Mouse (Mus musculus) midbrain, embryonic 13.5 days (tissue): Measurements from ENCODE around the gene Tmem28. TPM values are rescaled to one million over a fixed set of nuclear protein-coding genes. Genes with fewer than 3 reads are reported as not detected.
A peak's percentile ranks its signal among the peaks of the same experiment; 100 is the strongest.

ENCODE experiments used
- ATAC-seq: fragments of 200-750 bp; cut with Nextera tagmentation; 2 replicates; pipeline ENCODE4 v1.8.0; 2017; ENCODE audit warnings: mild to moderate bottlenecking, moderate TSS enrichment, moderate library complexity
- H3K27ac ChIP-seq: fragments of 300-500 bp; sonication (generic); 2 replicates; pipeline ENCODE4 v1.5.1; 2015; ENCODE audit warnings: inconsistent platforms, mild to moderate bottlenecking, moderate library complexity
- H3K27me3 ChIP-seq: fragments of 300-500 bp; sonication (generic); 2 replicates; pipeline ENCODE4 v1.6.1; 2015; ENCODE audit warnings: mild to moderate bottlenecking, inconsistent platforms
- H3K36me3 ChIP-seq: fragments of 300-500 bp; sonication (generic); 2 replicates; pipeline ENCODE4 v1.6.1; 2015; ENCODE audit warnings: mild to moderate bottlenecking, inconsistent platforms
- H3K4me1 ChIP-seq: fragments of 300-500 bp; sonication (generic); replicated peaks from 2 replicates; pipeline ENCODE4 v1.6.1; 2015; ENCODE audit warnings: inconsistent platforms
- H3K4me2 ChIP-seq: fragments of 300-500 bp; sonication (generic); replicated peaks from 2 replicates; pipeline ENCODE4 v1.6.1; 2015; ENCODE audit warnings: moderate library complexity, mild to moderate bottlenecking, inconsistent platforms
- H3K4me3 ChIP-seq: fragments of 300-500 bp; sonication (generic); replicated peaks from 2 replicates; pipeline ENCODE4 v1.5.1; 2015; ENCODE audit warnings: mild to moderate bottlenecking, inconsistent platforms
- H3K9ac ChIP-seq: fragments of 300-500 bp; sonication (generic); replicated peaks from 2 replicates; pipeline ENCODE4 v1.6.1; 2015; ENCODE audit warnings: mild to moderate bottlenecking, inconsistent platforms
- H3K9me3 ChIP-seq: fragments of 300-500 bp; sonication (generic); 2 replicates; pipeline ENCODE4 v1.6.1; 2016; ENCODE audit warnings: mild to moderate bottlenecking, inconsistent platforms
- WGBS: fragments of 180-500 bp; shearing (Covaris S2); methylation state at CpG from one replicate; pipeline ENCODE4 v1.1.7; 2015; 5-methylcytosine and 5-hydroxymethylcytosine counted together
- polyA plus RNA-seq: library from polyadenylated mRNA; unstranded; fragments of >200 nt; fragmentation: Nextera tagmentation; extraction: Ambion mirVana; gene quantifications from 2 replicates; pipeline ENCODE4 v1.2.1, GENCODE M21; 2015

Tmem28 gene
- polyA plus RNA-seq, result 1.4 and 1.7 TPM in 2 replicates

- 31% methylated on average over 33 of the region's 82 CpGs for WGBS
- Histone ChIP-seq H3K36me3 (no peaks in the 10 kb centered on the region), H3K4me1 (0 out of 2 replicates have a peak, but pooled peaks cover 7% of the 10 kb centered on the region), H3K4me3 (peak within 1 kb of the TSS; percentile 63), H3K27ac (peak within 1 kb of the TSS; percentile 80), H3K9me3 (no peaks in the 10 kb centered on the region), H3K9ac (peak within 1 kb of the TSS; percentile 68), H3K4me2 (peak within 1 kb of the TSS; percentile 66), H3K27me3 (peaks cover 21% of the 10 kb centered on the region)
- ATAC-seq, result peak; percentile 40
Measured at GRCm38 (mm10) chrX:99820790-99821395, at the start of gene Tmem28. Gene Tmem28, plus strand, starts transcription at chrX:99821021.

GRCm38 (mm10) chrX:99780308-99780707, 40.5 kb upstream of the Tmem28 start:
- 58% methylated on average over 4 of the region's 4 CpGs for WGBS
- no peak for ATAC-seq
- no peaks in the 10 kb centered on the region for H3K4me1 ChIP-seq

GRCm38 (mm10) chrX:99808375-99808774, 12.4 kb upstream of the Tmem28 start:
- no peak overlapping the region for H3K4me2 ChIP-seq
- ATAC-seq, result 0 out of 2 replicates have a peak, but pooled peaks have one; percentile 40
- H3K9me3 ChIP-seq, result no peaks in the 10 kb centered on the region
- 46% methylated on average over 1 of the region's 1 CpGs for WGBS
- H3K9ac ChIP-seq, result no peak overlapping the region
- H3K27ac ChIP-seq, result no peak overlapping the region
- no peak overlapping the region for H3K4me3 ChIP-seq
- no peaks in the 10 kb centered on the region for H3K36me3 ChIP-seq
- H3K27me3 ChIP-seq, result peaks cover 5% of the 10 kb centered on the region; the same call in 1 of the 2 replicates
- no peaks in the 10 kb centered on the region for H3K4me1 ChIP-seq

More at GRCm38 (mm10) chrX:99780308-99780707, 40.5 kb upstream of the Tmem28 start:
- Histone ChIP-seq H3K27ac (no peak overlapping the region), H3K27me3 (peaks cover 8% of the 10 kb centered on the region; the same call in 1 of the 2 replicates), H3K4me2 (no peak overlapping the region), H3K9me3 (no peaks in the 10 kb centered on the region), H3K9ac (no peak overlapping the region), H3K4me3 (no peak overlapping the region), H3K36me3 (no peaks in the 10 kb centered on the region)

- H3K9ac ChIP-seq, result peak overlapping the region; percentile 68
- ATAC-seq, result peak; percentile 82
- 30% methylated on average over 22 of the region's 22 CpGs for WGBS
- no peaks in the 10 kb centered on the region for H3K9me3 ChIP-seq
- H3K27ac ChIP-seq, result peak overlapping the region; percentile 80
- H3K27me3 ChIP-seq, result peaks cover 22% of the 10 kb centered on the region
- no peaks in the 10 kb centered on the region for H3K36me3 ChIP-seq
- 0 out of 2 replicates have a peak, but pooled peaks cover 7% of the 10 kb centered on the region for H3K4me1 ChIP-seq
- peak overlapping the region; percentile 63 for H3K4me3 ChIP-seq
- peak overlapping the region; percentile 66 for H3K4me2 ChIP-seq
Measured at GRCm38 (mm10) chrX:99819395-99819935, 1.4 kb upstream of the Tmem28 start.

GRCm38 (mm10) chrX:99819936-99820789, 658 bp upstream of the Tmem28 start:
- 32% methylated on average over 83 of the region's 105 CpGs for WGBS
- H3K27me3 ChIP-seq, result peaks cover 21% of the 10 kb centered on the region

GRCm38 (mm10) chrX:99842090-99842489, 21.3 kb downstream of the Tmem28 start:
- ATAC-seq, result peak; percentile 62
- 13% methylated on average over 2 of the region's 2 CpGs for WGBS
- Histone ChIP-seq H3K9ac (no peak overlapping the region), H3K4me2 (no peak overlapping the region), H3K27me3 (no peaks in the 10 kb centered on the region; the same call in 1 of the 2 replicates), H3K27ac (no peak overlapping the region), H3K9me3 (no peaks in the 10 kb centered on the region), H3K36me3 (no peaks in the 10 kb centered on the region), H3K4me3 (no peak overlapping the region), H3K4me1 (0 out of 2 replicates have a peak, but pooled peaks cover 4% of the 10 kb centered on the region)

More at GRCm38 (mm10) chrX:99819936-99820789, 658 bp upstream of the Tmem28 start:
- 0 out of 2 replicates have a peak, but pooled peaks cover 7% of the 10 kb centered on the region for H3K4me1 ChIP-seq
- peak overlapping the region; percentile 68 for H3K9ac ChIP-seq
- H3K9me3 ChIP-seq, result no peaks in the 10 kb centered on the region
- ATAC-seq, result peak; percentile 86
- H3K4me3 ChIP-seq, result peak overlapping the region; percentile 63
- no peaks in the 10 kb centered on the region for H3K36me3 ChIP-seq
- H3K27ac ChIP-seq, result peak overlapping the region; percentile 80
- peak overlapping the region; percentile 66 for H3K4me2 ChIP-seq

- no peak overlapping the region for H3K27ac ChIP-seq
- peak overlapping the region; percentile 48 for H3K4me2 ChIP-seq
- H3K9ac ChIP-seq, result peak overlapping the region; percentile 37; the same call in 1 of the 2 replicates
- H3K36me3 ChIP-seq, result no peaks in the 10 kb centered on the region
- H3K4me1 ChIP-seq, result no peaks in the 10 kb centered on the region
- H3K4me3 ChIP-seq, result peak overlapping the region; percentile 29
- peak; percentile 92 for ATAC-seq
- no peaks in the 10 kb centered on the region for H3K9me3 ChIP-seq
- peaks cover 41% of the 10 kb centered on the region for H3K27me3 ChIP-seq
- 13% methylated on average over 32 of the region's 35 CpGs for WGBS
Measured at GRCm38 (mm10) chrX:99853261-99853741, 32.5 kb downstream of the Tmem28 start.

GRCm38 (mm10) chrX:99853834-99854233, 33.0 kb downstream of the Tmem28 start:
- H3K27ac ChIP-seq, result no peak overlapping the region

GRCm38 (mm10) chrX:99872228-99872627, 51.4 kb downstream of the Tmem28 start:
- ATAC-seq, result no peak
- Histone ChIP-seq H3K4me1 (no peaks in the 10 kb centered on the region), H3K4me3 (no peak overlapping the region), H3K4me2 (no peak overlapping the region), H3K27ac (no peak overlapping the region), H3K9me3 (no peaks in the 10 kb centered on the region), H3K36me3 (no peaks in the 10 kb centered on the region), H3K27me3 (peaks cover 26% of the 10 kb centered on the region), H3K9ac (no peak overlapping the region)
- 79% methylated on average over 4 of the region's 4 CpGs for WGBS

More at GRCm38 (mm10) chrX:99853834-99854233, 33.0 kb downstream of the Tmem28 start:
- peak; percentile 60 for ATAC-seq
- Histone ChIP-seq H3K4me3 (no peak overlapping the region), H3K36me3 (no peaks in the 10 kb centered on the region), H3K9ac (no peak overlapping the region), H3K4me2 (peak overlapping the region; percentile 48), H3K27me3 (peaks cover 42% of the 10 kb centered on the region), H3K4me1 (no peaks in the 10 kb centered on the region), H3K9me3 (no peaks in the 10 kb centered on the region)
- 51% methylated on average over 3 of the region's 3 CpGs for whole genome bisulfite sequencing

- no peaks in the 10 kb centered on the region for H3K4me1 ChIP-seq
- H3K9me3 ChIP-seq, result no peaks in the 10 kb centered on the region
- no peaks in the 10 kb centered on the region for H3K36me3 ChIP-seq
- WGBS, result 84% methylated on average over 3 of the region's 3 CpGs
- no peak overlapping the region for H3K4me2 ChIP-seq
- H3K27me3 ChIP-seq, result peaks cover 25% of the 10 kb centered on the region
- H3K27ac ChIP-seq, result no peak overlapping the region
- no peak overlapping the region for H3K4me3 ChIP-seq
- ATAC-seq, result no peak
- H3K9ac ChIP-seq, result no peak overlapping the region
Measured at GRCm38 (mm10) chrX:99872632-99873201, 51.9 kb downstream of the Tmem28 start.

GRCm38 (mm10) chrX:99873259-99873919, 52.6 kb downstream of the Tmem28 start:
- H3K4me2 ChIP-seq, result no peak overlapping the region
- H3K9me3 ChIP-seq, result no peaks in the 10 kb centered on the region
- no peaks in the 10 kb centered on the region for H3K36me3 ChIP-seq
- no peak overlapping the region for H3K4me3 ChIP-seq
- H3K27ac ChIP-seq, result no peak overlapping the region
- H3K4me1 ChIP-seq, result no peaks in the 10 kb centered on the region
- H3K9ac ChIP-seq, result no peak overlapping the region
- H3K27me3 ChIP-seq, result peaks cover 22% of the 10 kb centered on the region
- ATAC-seq, result no peak
- 91% methylated on average over 2 of the region's 2 CpGs for WGBS
